Mouse (Mus musculus) embryonic fibroblast, embryonic 13.5 days (primary cell): ENCODE data around the gene Tmem100.

Experiments
- CTCF ChIP-seq: IDR thresholded peaks from 2 replicates; pipeline ENCODE4 v1.5.1; 2011; ENCODE audit warnings: mild to moderate bottlenecking, control low read depth, low read length, moderate library complexity, borderline replicate concordance; ENCODE audit not compliant: insufficient read depth
- POLR2A ChIP-seq: IDR thresholded peaks from 2 replicates; pipeline ENCODE4 v1.6.1; 2011; ENCODE audit warnings: low read depth, mild to moderate bottlenecking, control low read depth, low read length, moderate library complexity

GRCm38 (mm10) chr11:90084166-90084565 lies 54.0 kb downstream of the Tmem100 start:
- no peak for TF ChIP-seq CTCF
- no peak for TF ChIP-seq POLR2A
